In the genomic region with DNA sequence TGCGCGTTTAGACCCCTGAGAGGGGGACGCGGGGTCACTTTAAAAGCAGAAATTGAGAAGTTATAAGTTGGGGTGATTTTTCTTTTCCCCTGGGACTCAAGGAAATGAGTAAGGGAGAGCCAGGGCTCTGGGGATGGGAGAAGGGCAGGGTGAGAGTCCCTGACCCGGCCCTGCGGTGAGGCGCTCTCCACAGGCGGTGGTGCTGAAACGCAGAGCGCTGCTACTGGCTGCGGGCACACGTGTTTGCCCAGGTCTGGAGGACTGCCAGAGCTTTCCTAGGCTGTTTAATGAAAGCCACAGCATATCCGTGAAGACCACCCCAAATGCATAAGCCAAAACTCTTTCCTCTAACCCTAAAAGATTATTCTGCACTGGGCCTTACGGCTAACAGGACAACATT, we compare ENCODE assay signal across 9 mouse cellular contexts. TPM values are rescaled to one million over a fixed set of nuclear protein-coding genes. Genes with fewer than 3 reads are reported as not detected.
DNase-seq lines count a peak whose midpoint lies in the region; ATAC-seq lines count a peak whose summit lies in the region.
"Had no signal": no experiment of that assay in that cellular context is flagged by ENCODE, and none has a peak within 500 bp of the region (broad histone marks: within the 10 kb centered on the region; RNA-seq: fewer than 3 reads in every experiment).

No protein-coding gene starts in this region.

- peak overlapping the region; percentile 71 for H3K4me2 ChIP-seq in forebrain, embryonic 15.5 days (replicated peaks)

- H3K27me3 ChIP-seq in forebrain, embryonic 15.5 days, result peaks cover 5% of the 10 kb centered on the region; the same call in 1 of the 2 replicates

- peak overlapping the region; percentile 59 for H3K9ac ChIP-seq in forebrain, embryonic 15.5 days (replicated peaks)

- ATAC-seq in forebrain, embryonic 15.5 days (replicated peaks), result no peak
- ATAC-seq in erythroid progenitor cell, adult 5-6 weeks (replicated peaks; ENCODE audit: low FRiP score, poor library complexity, severe bottlenecking), result no peak

- DNase-seq in MN1 (ENCODE audit: low spot score), result peak; percentile 62
- DNase-seq in cerebellum, adult 11-12 months, result peak; percentile 69
- peak; percentile 86 for DNase-seq in heart, postnatal 4 days
- peak; percentile 4 for DNase-seq in large intestine, adult 2 months (ENCODE audit: low read depth, low spot score)
- DNase-seq in lung, postnatal 4 days, result peak; percentile 70 to 77
- peak; percentile 45 for DNase-seq in right cerebral cortex, postnatal 25 days

- peaks cover 20% of the 10 kb centered on the region for H3K4me1 ChIP-seq in forebrain, embryonic 15.5 days

- no peak overlapping the region for H3K27ac ChIP-seq in forebrain, embryonic 15.5 days (replicated peaks)

- H3K4me3 ChIP-seq in forebrain, embryonic 15.5 days, result peak overlapping the region; percentile 53
- H3K4me3 ChIP-seq: erythroblast, embryonic 14.5 days had no signal

- H3K9me3 ChIP-seq in forebrain, embryonic 15.5 days, result no peaks in the 10 kb centered on the region

- 6% methylated on average over 14 of the region's 14 CpGs for WGBS in forebrain, embryonic 15.5 days
- 5% methylated on average over 14 of the region's 14 CpGs for WGBS in large intestine, adult 2 months

- H3K36me3 ChIP-seq in forebrain, embryonic 15.5 days, result no peaks in the 10 kb centered on the region

RNA-seq across cellular contexts. Expression of a gene that starts 1.4 kb away (rescaled TPM):
- polyA plus RNA-seq in forebrain, embryonic 15.5 days (2015; fragmentation: Nextera tagmentation; extraction: Ambion mirVana), result 69.5 and 71.9 TPM in 2 replicates
- total RNA-seq in heart, postnatal 4 days (2021), result 1 to 10 TPM; 1.2 to 1.5 TPM
- polyA plus RNA-seq in large intestine, adult 2 months (2012; rRNA removed), result 0.58 and 0.78 TPM in 2 replicates
- total RNA-seq in erythroid progenitor cell, adult 5-6 weeks (2015; ENCODE audit: low replicate concordance), result not detected in 2 replicates
- not detected in 2 replicates for total RNA-seq in erythroid progenitor cell, adult 5-6 weeks (2017; ENCODE audit: low replicate concordance)
- polyA plus RNA-seq: erythroblast, embryonic 14.5 days had no signal

RNA-seq across cellular contexts. Expression of a gene that starts 53.8 kb away (rescaled TPM):
- 30.6 and 30.8 TPM in 2 replicates for polyA plus RNA-seq in forebrain, embryonic 15.5 days (2015; fragmentation: Nextera tagmentation; extraction: Ambion mirVana)
- total RNA-seq in heart, postnatal 4 days (2021), result 10 to 100 TPM; 49.7 to 54.8 TPM
- 18.3 and 33.3 TPM in 2 replicates for polyA plus RNA-seq in large intestine, adult 2 months (2012; rRNA removed)
- 81.3 and 93.3 TPM in 2 replicates for total RNA-seq in erythroid progenitor cell, adult 5-6 weeks (2015; ENCODE audit: low replicate concordance)
- total RNA-seq in erythroid progenitor cell, adult 5-6 weeks (2017; ENCODE audit: low replicate concordance), result 21.0 and 33.1 TPM in 2 replicates

Comparison
In these comparisons a context has a peak if more than half of its experiments do, and no peak if none do; other contexts are left out.
1. DNase-seq: peak in every context shown above with its lines; median percentile 86 in heart, postnatal 4 days; 74 in lung, postnatal 4 days; 69 in cerebellum, adult 11-12 months; 62 in MN1; 45 in right cerebral cortex, postnatal 25 days; 4 in large intestine, adult 2 months.